Mouse (Mus musculus) stomach, postnatal 0 days (tissue): Measurements from ENCODE around the gene Lypd6b. TPM values are rescaled to one million over a fixed set of nuclear protein-coding genes. Genes with fewer than 3 reads are reported as not detected.
A peak's percentile ranks its signal among the peaks of the same experiment; 100 is the strongest.

Source experiments
- ATAC-seq: fragments of 200-750 bp; cut with Nextera tagmentation; 2 replicates; pipeline ENCODE4 v1.8.0; 2017; ENCODE audit not compliant: low FRiP score, low TSS enrichment
- DNase-seq: peaks from one replicate; pipeline ENCODE4 v3.0.0-alpha.2; 2016; ENCODE audit warnings: low spot score
- H3K27ac ChIP-seq: fragments of 300-500 bp; sonication (generic); replicated peaks from 2 replicates; pipeline ENCODE4 v1.5.1; 2014; ENCODE audit warnings: mild to moderate bottlenecking, control low read depth
- H3K27me3 ChIP-seq: fragments of 300-500 bp; sonication (generic); 2 replicates; pipeline ENCODE4 v1.6.1; 2014; ENCODE audit warnings: low read length; ENCODE audit not compliant: control insufficient read depth, insufficient read depth
- H3K36me3 ChIP-seq: fragments of 300-500 bp; sonication (generic); 2 replicates; pipeline ENCODE4 v1.6.1; 2014; ENCODE audit warnings: low read length, mixed read lengths; ENCODE audit not compliant: control insufficient read depth, insufficient read depth
- H3K4me1 ChIP-seq: fragments of 300-500 bp; sonication (generic); replicated peaks from 2 replicates; pipeline ENCODE4 v1.6.1; 2014; ENCODE audit warnings: antibody characterized with exemption; ENCODE audit not compliant: control insufficient read depth, insufficient read depth
- H3K4me2 ChIP-seq: fragments of 300-500 bp; sonication (generic); replicated peaks from 2 replicates; pipeline ENCODE4 v1.6.1; 2014; ENCODE audit warnings: low read depth, mild to moderate bottlenecking, control low read depth, moderate library complexity
- H3K4me3 ChIP-seq: fragments of 300-500 bp; sonication (generic); 2 replicates; pipeline ENCODE4 v1.5.1; 2014; ENCODE audit warnings: low read depth, low read length, control low read depth
- H3K9ac ChIP-seq: fragments of 300-500 bp; sonication (generic); 2 replicates; pipeline ENCODE4 v1.6.1; 2014; ENCODE audit warnings: mild to moderate bottlenecking, low read length, control low read depth, mixed read lengths
- H3K9me3 ChIP-seq: fragments of 300-500 bp; sonication (generic); 2 replicates; pipeline ENCODE4 v1.6.1; 2016; ENCODE audit warnings: low read length; ENCODE audit not compliant: control insufficient read depth
- CTCF ChIP-seq: IDR thresholded peaks from 2 replicates; pipeline ENCODE4 v1.5.1; 2016; ENCODE audit warnings: antibody characterized with exemption, low read depth, mild to moderate bottlenecking, moderate library complexity
- EP300 ChIP-seq: optimal IDR thresholded peaks from 2 replicates; pipeline ENCODE3; 2016; ENCODE audit warnings: antibody characterized with exemption
- WGBS: fragments of 180-500 bp; shearing (Covaris S2); extraction: QIAGEN DNeasy Blood & Tissue Kit; methylation state at CpG from one replicate; pipeline ENCODE4 v1.1.7; 2014; 5-methylcytosine and 5-hydroxymethylcytosine counted together
- polyA plus RNA-seq: library from polyadenylated mRNA; unstranded; fragments of >200 nt; fragmentation: Nextera tagmentation; extraction: Ambion mirVana; gene quantifications from 2 replicates; pipeline ENCODE4 v1.2.1, GENCODE M21; 2015

The Lypd6b gene
- polyA plus RNA-seq, 1 experiment from 2014 or later, result 31.8 TPM

DNA sequence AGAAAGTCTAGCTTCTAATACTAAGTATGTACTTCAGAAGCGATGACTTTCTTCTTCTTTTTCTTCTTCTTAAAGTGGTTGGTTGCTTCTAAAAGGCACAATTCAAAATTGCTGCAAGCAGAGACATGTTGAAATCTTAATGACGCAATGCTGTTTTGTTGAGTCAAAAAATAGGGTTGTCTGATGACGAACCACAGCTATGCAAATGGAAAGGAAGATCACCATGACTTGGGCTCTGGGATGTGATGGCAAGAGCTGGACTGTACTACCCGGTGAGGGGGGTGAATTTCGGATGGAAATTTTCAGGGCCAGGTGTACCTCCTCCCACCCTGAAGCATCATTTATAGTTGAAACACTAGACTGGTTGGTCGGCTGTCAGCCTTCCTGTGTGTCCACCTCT is 22.0 kb downstream of the Lypd6b start:
- Histone ChIP-seq H3K4me3 (no peak overlapping the region), H3K4me2 (no peak overlapping the region), H3K4me1 (peaks cover 7% of the 10 kb centered on the region; the same call in 1 of the 2 replicates), H3K9ac (no peak overlapping the region), H3K9me3 (no peaks in the 10 kb centered on the region), H3K27ac (0 out of 2 replicates have a peak overlapping the region, but pooled peaks have one; percentile 41), H3K36me3 (no peaks in the 10 kb centered on the region), H3K27me3 (no peaks in the 10 kb centered on the region)
- no peak for ATAC-seq
- 57% methylated on average over 6 of the region's 6 CpGs for WGBS
- no peak for DNase-seq
- no peak for TF ChIP-seq EP300
- no peak for TF ChIP-seq CTCF

DNA sequence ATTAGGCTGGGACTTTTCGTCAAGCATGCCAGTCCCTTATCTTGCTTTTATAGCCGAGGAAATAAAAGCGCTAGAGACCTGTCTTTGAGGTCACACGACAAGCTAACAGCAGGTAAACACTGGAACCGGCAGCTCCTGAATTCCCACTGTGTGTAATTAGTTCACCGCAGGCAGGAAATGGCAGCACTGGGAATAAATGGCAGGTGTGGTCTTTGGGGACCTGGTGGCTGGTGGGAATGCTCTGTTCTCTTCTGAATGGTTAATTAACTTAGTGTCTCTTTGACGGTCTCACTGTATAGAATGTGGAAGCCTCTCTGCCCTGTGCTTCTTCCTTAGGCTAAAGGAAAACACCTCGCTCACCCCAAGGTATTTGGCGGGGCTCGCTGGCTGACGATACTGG is 23.9 kb downstream of the Lypd6b start:
- Histone ChIP-seq H3K4me2 (peak overlapping the region; percentile 42), H3K36me3 (no peaks in the 10 kb centered on the region), H3K27me3 (no peaks in the 10 kb centered on the region), H3K9me3 (no peaks in the 10 kb centered on the region), H3K27ac (peak overlapping the region; percentile 94), H3K4me1 (peaks cover 8% of the 10 kb centered on the region; the same call in 1 of the 2 replicates), H3K4me3 (no peak overlapping the region), H3K9ac (no peak overlapping the region)
- ATAC-seq (peak; percentile 45), DNase-seq (peak; percentile 70)
- TF ChIP-seq CTCF (no peak), EP300 (no peak)
- WGBS, result 27% methylated on average over 11 of the region's 11 CpGs

DNA sequence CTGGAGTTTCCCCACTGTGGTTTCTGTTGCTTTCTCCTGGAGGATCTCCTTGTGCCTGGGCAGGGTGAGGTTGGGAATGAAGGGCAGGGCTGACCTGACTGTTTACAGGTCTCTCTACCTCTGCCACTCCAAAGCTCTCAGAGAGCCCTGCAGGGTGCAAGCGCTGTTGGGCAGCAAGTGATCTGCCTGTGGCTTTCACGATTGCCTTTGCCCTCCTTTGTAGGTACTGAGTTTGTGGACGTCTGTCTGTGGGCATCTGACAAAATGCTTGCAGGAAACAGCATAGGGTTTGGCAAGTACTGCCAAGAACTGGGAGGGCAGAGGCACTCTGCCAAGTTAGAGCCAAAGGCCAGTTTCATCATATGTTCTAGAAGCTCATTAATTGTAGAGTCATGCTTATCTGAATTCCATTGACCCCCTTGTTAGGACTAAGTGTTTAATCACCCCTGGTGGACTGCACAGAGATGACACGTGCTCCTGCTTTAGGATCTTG is 24.4 kb downstream of the Lypd6b start:
- Histone ChIP-seq H3K36me3 (no peaks in the 10 kb centered on the region), H3K4me3 (no peak overlapping the region), H3K27ac (peak overlapping the region; percentile 94), H3K9me3 (no peaks in the 10 kb centered on the region), H3K4me2 (peak overlapping the region; percentile 42), H3K27me3 (no peaks in the 10 kb centered on the region), H3K4me1 (peaks cover 10% of the 10 kb centered on the region; the same call in 1 of the 2 replicates), H3K9ac (no peak overlapping the region)
- peak; percentile 85 for DNase-seq
- WGBS, result 23% methylated on average over 4 of the region's 4 CpGs
- TF ChIP-seq EP300, result no peak
- peak; percentile 29; the same call in 1 of the 2 replicates for TF ChIP-seq CTCF
- ATAC-seq, result peak; percentile 75

DNA sequence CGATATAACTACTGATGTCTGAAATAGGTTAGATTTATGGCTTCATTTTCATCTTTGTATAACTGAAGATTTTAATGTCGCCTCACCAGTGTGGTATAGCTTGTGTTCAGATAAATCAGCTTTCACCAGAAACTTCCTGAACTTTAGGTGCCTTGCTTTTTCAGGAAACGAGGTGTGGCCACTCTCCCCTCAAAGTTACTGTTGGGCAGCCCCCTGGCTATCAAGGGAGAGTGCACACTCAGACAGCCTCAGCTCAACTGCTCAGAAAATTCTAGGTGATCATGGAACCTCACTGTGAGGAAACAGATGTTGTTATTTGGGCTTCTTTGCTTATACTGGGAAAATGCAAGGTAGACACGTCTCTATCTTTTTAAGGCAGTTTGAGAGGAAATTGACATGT is 25.7 kb downstream of the Lypd6b start:
- ATAC-seq, result no peak
- Histone ChIP-seq H3K27me3 (no peaks in the 10 kb centered on the region), H3K9ac (no peak overlapping the region), H3K4me3 (no peak overlapping the region), H3K27ac (peak overlapping the region; percentile 79), H3K4me2 (no peak overlapping the region), H3K9me3 (no peaks in the 10 kb centered on the region), H3K4me1 (peaks cover 12% of the 10 kb centered on the region; the same call in 1 of the 2 replicates), H3K36me3 (no peaks in the 10 kb centered on the region)
- peak; percentile 13 for DNase-seq
- WGBS, result 56% methylated on average over 4 of the region's 4 CpGs
- no peak for TF ChIP-seq EP300
- no peak for TF ChIP-seq CTCF

DNA sequence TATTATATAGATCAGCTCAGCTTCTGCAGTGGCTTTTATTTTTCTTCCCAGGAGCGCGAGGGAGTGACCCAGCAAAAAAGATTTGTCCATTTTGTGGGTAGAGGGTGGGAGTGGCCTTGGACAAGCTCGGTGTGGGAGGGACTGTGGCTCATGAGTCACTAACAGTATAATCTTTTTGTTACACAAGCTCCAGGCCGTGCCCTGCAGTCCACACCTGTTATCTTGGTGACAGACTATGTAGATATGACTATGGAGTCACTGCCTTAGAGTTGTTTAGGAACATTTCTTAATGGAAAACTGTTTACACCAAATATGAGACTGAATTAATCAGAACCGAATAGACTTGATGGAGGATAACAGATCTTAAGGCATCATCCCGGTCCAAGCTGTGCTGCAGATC is 26.5 kb downstream of the Lypd6b start:
- no peak overlapping the region for H3K9ac ChIP-seq
- H3K27ac ChIP-seq, result peak overlapping the region; percentile 79
- no peak for TF ChIP-seq CTCF
- H3K27me3 ChIP-seq, result no peaks in the 10 kb centered on the region
- H3K4me2 ChIP-seq, result 0 out of 2 replicates have a peak overlapping the region, but pooled peaks have one; percentile 1
- H3K36me3 ChIP-seq, result no peaks in the 10 kb centered on the region
- peak; percentile 87 for ATAC-seq
- H3K9me3 ChIP-seq, result no peaks in the 10 kb centered on the region
- WGBS, result 42% methylated on average over 6 of the region's 6 CpGs
- peak; percentile 78 for DNase-seq
- peaks cover 12% of the 10 kb centered on the region; the same call in 1 of the 2 replicates for H3K4me1 ChIP-seq
- no peak overlapping the region for H3K4me3 ChIP-seq

DNA sequence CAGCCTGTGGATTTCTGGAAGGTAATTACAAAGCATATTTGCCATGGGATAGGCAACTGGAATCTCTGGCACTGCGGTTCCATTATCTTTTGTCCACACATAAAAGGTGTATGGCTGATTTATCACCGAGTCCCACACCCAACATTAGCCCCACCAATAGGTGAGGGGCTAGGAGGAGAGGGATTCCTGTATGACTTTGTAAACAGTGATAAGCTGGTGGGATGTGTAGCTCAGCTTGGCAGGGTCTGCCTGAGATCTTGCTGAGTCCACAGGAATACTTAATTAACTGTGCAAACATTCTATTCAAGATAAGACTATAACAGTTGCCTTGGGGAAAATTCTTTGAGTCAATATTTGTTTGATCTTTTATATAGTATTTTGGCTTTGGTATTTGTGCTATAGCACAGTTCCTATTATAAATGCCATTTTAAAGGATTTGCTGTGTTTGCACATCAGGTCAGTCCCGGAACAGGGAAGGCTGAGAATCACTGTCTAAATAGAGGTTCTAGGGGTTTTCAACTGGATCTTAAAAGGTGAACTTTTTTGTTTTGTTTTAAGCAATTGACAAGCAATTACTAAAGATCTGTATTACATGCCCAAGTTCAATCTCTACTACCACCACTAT is 28.3 kb downstream of the Lypd6b start:
- no peaks in the 10 kb centered on the region for H3K36me3 ChIP-seq
- H3K9ac ChIP-seq, result no peak overlapping the region
- peak; percentile 73 for DNase-seq
- H3K4me2 ChIP-seq, result no peak overlapping the region
- no peaks in the 10 kb centered on the region for H3K27me3 ChIP-seq
- H3K27ac ChIP-seq, result peak overlapping the region; percentile 79
- H3K4me1 ChIP-seq, result peaks cover 9% of the 10 kb centered on the region; the same call in 1 of the 2 replicates
- 43% methylated on average over 3 of the region's 3 CpGs for WGBS
- no peak overlapping the region for H3K4me3 ChIP-seq
- TF ChIP-seq EP300, result no peak
- no peak for TF ChIP-seq CTCF
- ATAC-seq, result peak; percentile 70
- no peaks in the 10 kb centered on the region for H3K9me3 ChIP-seq
